Mouse (Mus musculus): ENCODE measurements around the gene Ppp2r5e. TPM values are rescaled to one million over a fixed set of nuclear protein-coding genes. Genes with fewer than 3 reads are reported as not detected.

Ppp2r5e gene
- 14.8 and 15.3 TPM in 2 replicates for polyA plus RNA-seq (2014; fragmentation: Nextera tagmentation; extraction: Ambion mirVana)

DNA sequence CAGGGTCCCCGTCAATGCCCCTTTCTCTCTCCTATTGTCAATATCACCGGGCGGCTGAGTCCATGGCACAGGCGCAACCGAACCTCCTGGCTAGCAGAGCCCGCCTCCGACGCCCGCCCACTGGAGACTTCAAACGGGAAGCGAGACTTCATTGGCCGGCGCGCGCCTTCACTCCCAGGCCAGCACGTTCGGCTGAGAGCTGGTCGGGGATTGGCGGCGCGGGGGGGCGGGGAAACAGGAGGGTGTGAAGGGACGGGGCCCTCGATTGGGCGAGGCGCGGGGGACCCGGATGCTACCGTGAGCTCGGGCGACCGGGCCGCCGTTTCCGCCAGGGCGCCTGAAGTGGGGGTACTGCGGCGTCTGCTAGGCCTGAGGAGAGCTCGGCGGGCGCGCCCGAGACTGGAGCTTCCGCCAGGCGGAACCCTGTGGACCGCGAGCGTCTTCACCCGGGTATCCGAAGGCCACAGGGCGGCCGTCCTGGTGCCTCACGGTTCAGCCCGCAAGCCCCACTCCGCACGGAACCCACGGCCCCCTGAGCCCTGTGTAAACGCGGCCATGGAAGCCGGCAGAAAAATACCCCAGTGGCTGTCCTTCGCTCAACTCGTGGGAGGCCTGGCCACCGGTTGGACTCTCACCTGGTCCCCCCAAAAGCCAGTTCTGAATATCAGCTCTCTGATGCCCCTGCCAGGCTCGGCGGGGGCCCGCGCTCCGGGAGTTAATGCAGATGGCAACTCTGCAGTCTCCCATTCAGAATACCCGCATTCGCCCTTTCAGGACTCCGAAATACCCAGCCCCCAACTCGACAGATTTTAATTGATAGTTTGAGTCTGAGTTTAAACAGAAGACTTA lies at the start of gene Ppp2r5e:
Gene Ppp2r5e (minus strand): TSS at position 92 of the 849 bp plus-strand sequence.
- WGBS = under 1% methylated on average over 40 of the region's 72 CpGs
- Histone ChIP-seq H3K9me3 (ENCODE audit: control insufficient read depth, low read length) (no peaks in the 10 kb centered on the region), H3K36me3 (ENCODE audit: control insufficient read depth, insufficient read depth, low read length) (peaks cover 16% of the 10 kb centered on the region; the same call in 1 of the 2 replicates), H3K4me2 (ENCODE audit: low read depth, low read length) (peak within 1 kb of the TSS; percentile 65), H3K4me1 (ENCODE audit: control insufficient read depth, insufficient read depth, low read length) (peaks cover 12% of the 10 kb centered on the region), H3K9ac (ENCODE audit: low read depth, low read length) (peak within 1 kb of the TSS; percentile 97), H3K4me3 (ENCODE audit: low read depth, low read length) (peak within 1 kb of the TSS; percentile 100), H3K27ac (replicated peaks; ENCODE audit: low read depth, low read length) (peak within 1 kb of the TSS; percentile 97), H3K27me3 (replicated peaks; ENCODE audit: control insufficient read depth, insufficient read depth, low read length) (no peaks in the 10 kb centered on the region)
- DNase-seq (ENCODE audit: low spot score) (peak; percentile 99), ATAC-seq (ENCODE audit: low read depth) (peak; percentile 99)

DNA sequence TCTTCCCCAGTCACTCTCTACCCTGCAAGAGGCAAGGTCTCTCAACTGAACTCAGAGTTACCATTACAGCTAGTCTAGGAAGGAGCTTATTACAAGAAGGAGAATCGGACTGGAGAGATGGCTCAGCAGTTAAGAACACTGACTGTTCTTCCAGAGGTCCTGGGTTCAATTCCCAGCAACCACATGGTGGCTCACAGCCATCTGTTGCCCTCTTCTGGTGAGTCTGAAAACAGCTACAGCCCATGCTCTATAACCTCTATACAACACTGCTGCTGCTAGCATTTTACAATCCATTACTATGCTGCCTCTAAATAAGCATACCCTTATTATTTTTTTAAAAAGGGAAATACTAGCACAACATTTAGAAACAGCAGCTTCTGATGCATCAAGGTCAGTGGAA lies 49.7 kb upstream of the Ppp2r5e start:
- 100% methylated on average over 1 of the region's 1 CpGs for WGBS
- H3K4me3 ChIP-seq (ENCODE audit: low read depth, low read length) = no peak overlapping the region
- H3K9ac ChIP-seq (ENCODE audit: low read depth, low read length) = no peak overlapping the region
- no peaks in the 10 kb centered on the region for H3K4me1 ChIP-seq (ENCODE audit: control insufficient read depth, insufficient read depth, low read length)
- DNase-seq (ENCODE audit: low spot score) (no peak), ATAC-seq (ENCODE audit: low read depth) (no peak)
- H3K9me3 ChIP-seq (ENCODE audit: control insufficient read depth, low read length) = no peaks in the 10 kb centered on the region
- H3K27ac ChIP-seq (replicated peaks; ENCODE audit: low read depth, low read length) = no peak overlapping the region
- H3K36me3 ChIP-seq (ENCODE audit: control insufficient read depth, insufficient read depth, low read length) = no peaks in the 10 kb centered on the region
- no peak overlapping the region for H3K4me2 ChIP-seq (ENCODE audit: low read depth, low read length)
- H3K27me3 ChIP-seq (replicated peaks; ENCODE audit: control insufficient read depth, insufficient read depth, low read length) = no peaks in the 10 kb centered on the region

DNA sequence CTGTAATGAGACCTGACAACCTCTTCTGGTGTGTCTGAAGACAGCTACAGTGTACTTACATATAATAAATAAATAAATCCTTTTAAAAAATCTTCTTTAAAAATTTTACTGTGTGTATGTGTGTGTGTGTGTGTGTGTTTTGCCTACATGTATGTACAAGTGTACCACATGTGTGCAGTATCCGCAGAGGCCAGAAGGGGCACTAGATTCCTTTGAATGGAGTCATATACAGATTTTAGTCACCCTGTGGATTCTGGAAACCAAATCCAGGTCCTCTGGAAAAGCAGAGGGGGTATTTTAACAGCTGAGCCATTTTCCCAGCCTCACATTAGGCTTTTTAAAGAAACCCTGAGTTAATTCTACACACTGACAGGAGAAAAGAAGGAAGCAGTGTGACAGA lies 45.7 kb upstream of the Ppp2r5e start:
- Histone ChIP-seq H3K27me3 (replicated peaks; ENCODE audit: control insufficient read depth, insufficient read depth, low read length) (no peaks in the 10 kb centered on the region), H3K27ac (replicated peaks; ENCODE audit: low read depth, low read length) (no peak overlapping the region), H3K4me2 (ENCODE audit: low read depth, low read length) (no peak overlapping the region), H3K4me3 (ENCODE audit: low read depth, low read length) (no peak overlapping the region), H3K36me3 (ENCODE audit: control insufficient read depth, insufficient read depth, low read length) (no peaks in the 10 kb centered on the region), H3K4me1 (ENCODE audit: control insufficient read depth, insufficient read depth, low read length) (no peaks in the 10 kb centered on the region), H3K9ac (ENCODE audit: low read depth, low read length) (no peak overlapping the region), H3K9me3 (ENCODE audit: control insufficient read depth, low read length) (no peaks in the 10 kb centered on the region)
- 100% methylated on average over 1 of the region's 1 CpGs for WGBS
- no peak for DNase-seq (ENCODE audit: low spot score)
- ATAC-seq (ENCODE audit: low read depth) = no peak

DNA sequence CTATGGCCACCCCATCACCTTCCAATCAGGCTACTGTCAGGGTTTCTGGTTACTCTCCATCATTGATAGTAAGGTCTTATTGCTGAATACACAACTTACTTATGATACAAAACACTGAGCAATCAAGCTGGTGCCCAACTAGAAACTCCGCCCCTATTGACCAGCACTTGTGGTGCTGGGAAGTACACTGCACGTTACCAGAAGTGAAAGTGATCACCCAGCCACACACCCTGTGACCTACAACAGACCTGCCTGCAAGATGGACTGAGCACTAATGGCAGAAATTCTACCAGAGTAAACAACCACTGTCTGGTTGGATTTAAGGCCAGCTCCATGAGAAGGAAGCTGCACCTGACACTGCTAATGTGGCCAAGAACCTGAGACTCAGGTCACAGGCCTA lies 42.3 kb upstream of the Ppp2r5e start:
- no peak overlapping the region for H3K9ac ChIP-seq (ENCODE audit: low read depth, low read length)
- ATAC-seq (ENCODE audit: low read depth) (no peak), DNase-seq (ENCODE audit: low spot score) (no peak)
- H3K4me2 ChIP-seq (ENCODE audit: low read depth, low read length) = no peak overlapping the region
- H3K27ac ChIP-seq (replicated peaks; ENCODE audit: low read depth, low read length) = no peak overlapping the region
- H3K36me3 ChIP-seq (ENCODE audit: control insufficient read depth, insufficient read depth, low read length) = no peaks in the 10 kb centered on the region
- no peak overlapping the region for H3K4me3 ChIP-seq (ENCODE audit: low read depth, low read length)
- H3K27me3 ChIP-seq (replicated peaks; ENCODE audit: control insufficient read depth, insufficient read depth, low read length) = no peaks in the 10 kb centered on the region
- no peaks in the 10 kb centered on the region for H3K9me3 ChIP-seq (ENCODE audit: control insufficient read depth, low read length)
- 78% methylated on average over 2 of the region's 2 CpGs for WGBS
- H3K4me1 ChIP-seq (ENCODE audit: control insufficient read depth, insufficient read depth, low read length) = no peaks in the 10 kb centered on the region

DNA sequence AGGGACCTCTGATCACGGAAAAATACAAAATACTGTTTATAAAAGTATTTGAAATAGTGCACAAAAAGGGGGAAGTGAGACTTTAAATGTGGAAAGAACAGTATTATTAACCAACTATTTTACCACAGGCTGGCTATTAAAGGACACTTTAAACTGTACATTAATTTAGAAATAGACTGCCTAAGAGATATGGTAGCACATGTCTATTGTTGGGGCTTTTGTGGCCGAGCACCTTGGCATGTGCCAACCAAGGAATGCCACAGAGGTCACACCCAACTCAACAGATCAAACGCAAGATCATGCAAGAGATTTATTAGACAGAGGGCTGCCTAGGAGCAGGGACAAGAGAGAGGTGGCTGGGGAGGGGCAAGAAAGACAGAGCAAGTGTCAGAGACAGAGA lies 41.1 kb upstream of the Ppp2r5e start:
- no peak overlapping the region for H3K4me3 ChIP-seq (ENCODE audit: low read depth, low read length)
- peaks cover 10% of the 10 kb centered on the region for H3K36me3 ChIP-seq (ENCODE audit: control insufficient read depth, insufficient read depth, low read length)
- no peaks in the 10 kb centered on the region for H3K4me1 ChIP-seq (ENCODE audit: control insufficient read depth, insufficient read depth, low read length)
- H3K9me3 ChIP-seq (ENCODE audit: control insufficient read depth, low read length) = no peaks in the 10 kb centered on the region
- no peaks in the 10 kb centered on the region for H3K27me3 ChIP-seq (replicated peaks; ENCODE audit: control insufficient read depth, insufficient read depth, low read length)
- ATAC-seq (ENCODE audit: low read depth) = no peak
- no peak overlapping the region for H3K4me2 ChIP-seq (ENCODE audit: low read depth, low read length)
- no peak for DNase-seq (ENCODE audit: low spot score)
- no peak overlapping the region for H3K9ac ChIP-seq (ENCODE audit: low read depth, low read length)
- 81% methylated on average over 3 of the region's 3 CpGs for WGBS
- H3K27ac ChIP-seq (replicated peaks; ENCODE audit: low read depth, low read length) = no peak overlapping the region

DNA sequence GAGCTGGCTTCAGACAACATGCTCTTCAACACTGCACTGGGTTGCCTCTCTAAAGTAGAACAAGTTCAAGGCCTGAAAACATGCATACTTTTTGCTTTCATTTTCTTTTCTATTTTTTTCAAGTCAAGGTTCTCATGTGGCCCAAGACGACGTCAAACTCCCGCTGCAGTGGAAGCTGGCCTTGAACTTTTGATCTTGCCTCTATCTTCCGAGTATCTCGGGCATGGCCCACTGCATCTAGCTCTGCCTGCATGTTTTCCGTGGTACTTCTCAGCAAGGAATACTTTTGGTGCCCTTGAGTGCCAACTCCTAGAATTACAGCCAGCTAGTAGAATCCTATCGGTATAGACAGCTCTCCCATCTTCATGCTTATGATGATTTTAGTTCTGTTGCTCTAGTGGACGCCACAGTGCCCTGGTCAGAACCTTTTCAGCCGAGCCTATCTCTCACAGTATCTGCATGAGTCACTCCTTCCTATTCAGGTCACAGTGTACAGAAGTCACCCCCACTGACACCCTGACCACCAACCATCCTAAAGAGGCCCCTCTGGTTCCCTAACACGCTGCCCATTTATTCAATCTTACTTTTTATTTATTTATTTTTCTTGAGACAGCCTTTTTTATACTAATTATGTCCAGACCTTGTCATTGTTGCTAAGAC lies 39.9 kb upstream of the Ppp2r5e start:
- Histone ChIP-seq H3K4me1 (ENCODE audit: control insufficient read depth, insufficient read depth, low read length) (no peaks in the 10 kb centered on the region), H3K9ac (ENCODE audit: low read depth, low read length) (no peak overlapping the region), H3K9me3 (ENCODE audit: control insufficient read depth, low read length) (no peaks in the 10 kb centered on the region), H3K36me3 (ENCODE audit: control insufficient read depth, insufficient read depth, low read length) (peaks cover 14% of the 10 kb centered on the region), H3K4me3 (ENCODE audit: low read depth, low read length) (no peak overlapping the region), H3K27ac (replicated peaks; ENCODE audit: low read depth, low read length) (no peak overlapping the region), H3K4me2 (ENCODE audit: low read depth, low read length) (no peak overlapping the region), H3K27me3 (replicated peaks; ENCODE audit: control insufficient read depth, insufficient read depth, low read length) (no peaks in the 10 kb centered on the region)
- 87% methylated on average over 10 of the region's 10 CpGs for WGBS
- no peak for ATAC-seq (ENCODE audit: low read depth)
- no peak for DNase-seq (ENCODE audit: low spot score)

DNA sequence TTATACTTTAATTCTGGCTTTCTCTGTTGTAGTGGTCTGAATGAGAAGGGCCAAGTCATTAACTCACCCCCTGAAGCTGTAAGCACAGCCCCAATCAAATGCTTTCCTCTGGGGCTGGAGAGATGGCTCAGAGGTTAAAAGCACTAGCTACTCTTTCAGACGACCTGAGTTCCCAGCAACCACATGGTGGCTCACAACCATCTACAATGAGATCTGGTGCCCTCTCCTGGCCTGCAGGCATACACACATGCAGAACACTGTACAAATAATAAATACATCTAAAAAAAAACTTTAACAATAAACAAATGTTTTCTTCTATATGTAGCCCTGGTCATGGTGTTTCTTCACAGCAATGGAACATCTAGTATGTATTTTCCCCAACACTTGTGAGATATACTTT lies 33.6 kb upstream of the Ppp2r5e start:
- Histone ChIP-seq H3K4me1 (ENCODE audit: control insufficient read depth, insufficient read depth, low read length) (no peaks in the 10 kb centered on the region), H3K27me3 (replicated peaks; ENCODE audit: control insufficient read depth, insufficient read depth, low read length) (no peaks in the 10 kb centered on the region), H3K27ac (replicated peaks; ENCODE audit: low read depth, low read length) (no peak overlapping the region), H3K9ac (ENCODE audit: low read depth, low read length) (no peak overlapping the region), H3K36me3 (ENCODE audit: control insufficient read depth, insufficient read depth, low read length) (peaks cover 14% of the 10 kb centered on the region), H3K9me3 (ENCODE audit: control insufficient read depth, low read length) (no peaks in the 10 kb centered on the region), H3K4me3 (ENCODE audit: low read depth, low read length) (no peak overlapping the region), H3K4me2 (ENCODE audit: low read depth, low read length) (no peak overlapping the region)
- ATAC-seq (ENCODE audit: low read depth) (no peak), DNase-seq (ENCODE audit: low spot score) (no peak)
- 52% methylated on average over 1 of the region's 1 CpGs for WGBS

DNA sequence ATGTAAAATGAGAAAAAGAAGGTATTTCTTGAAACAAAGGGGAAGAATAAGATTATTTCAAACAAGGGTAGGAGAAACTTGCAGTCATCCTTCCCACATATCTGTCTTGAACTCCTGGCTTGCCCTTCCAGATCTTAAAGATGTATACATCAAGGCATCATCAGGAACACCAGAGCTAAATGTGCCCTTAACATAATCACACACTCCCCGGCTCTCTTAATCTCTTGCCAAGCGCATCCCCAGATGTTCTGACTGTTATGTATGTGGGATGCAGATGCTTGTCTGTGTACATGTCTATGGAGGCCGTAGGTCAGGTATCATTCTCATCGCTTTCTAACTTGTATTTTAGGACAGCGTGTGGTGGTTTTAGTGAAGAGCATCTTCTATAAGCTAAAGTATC lies 27.2 kb upstream of the Ppp2r5e start:
- Histone ChIP-seq H3K9me3 (ENCODE audit: control insufficient read depth, low read length) (0 out of 2 replicates have a peak, but pooled peaks cover 7% of the 10 kb centered on the region), H3K9ac (ENCODE audit: low read depth, low read length) (no peak overlapping the region), H3K36me3 (ENCODE audit: control insufficient read depth, insufficient read depth, low read length) (no peaks in the 10 kb centered on the region), H3K27ac (replicated peaks; ENCODE audit: low read depth, low read length) (no peak overlapping the region), H3K4me1 (ENCODE audit: control insufficient read depth, insufficient read depth, low read length) (no peaks in the 10 kb centered on the region), H3K27me3 (replicated peaks; ENCODE audit: control insufficient read depth, insufficient read depth, low read length) (no peaks in the 10 kb centered on the region), H3K4me3 (ENCODE audit: low read depth, low read length) (no peak overlapping the region), H3K4me2 (ENCODE audit: low read depth, low read length) (no peak overlapping the region)
- WGBS = 89% methylated on average over 5 of the region's 5 CpGs
- ATAC-seq (ENCODE audit: low read depth) = no peak
- DNase-seq (ENCODE audit: low spot score) = no peak
